Mouse (Mus musculus): ENCODE results near the gene Slc41a2. TPM values are rescaled to one million over a fixed set of nuclear protein-coding genes. Genes with fewer than 3 reads are reported as not detected.
"Not testable (repeated sequence)": the region's sequence is repeated elsewhere in the genome, so short reads cannot be mapped to it uniquely, and the experiment has no call there.

Gene Slc41a2
- polyA plus RNA-seq, 1 experiment = 12.0 TPM

- no peak for DNase-seq (ENCODE audit: extremely low spot score in 1 of 2, low spot score in 1 of 2)
Measured at GRCm38 (mm10) chr10:83353680-83354332, 16.1 kb upstream of the Slc41a2 start.

DNA sequence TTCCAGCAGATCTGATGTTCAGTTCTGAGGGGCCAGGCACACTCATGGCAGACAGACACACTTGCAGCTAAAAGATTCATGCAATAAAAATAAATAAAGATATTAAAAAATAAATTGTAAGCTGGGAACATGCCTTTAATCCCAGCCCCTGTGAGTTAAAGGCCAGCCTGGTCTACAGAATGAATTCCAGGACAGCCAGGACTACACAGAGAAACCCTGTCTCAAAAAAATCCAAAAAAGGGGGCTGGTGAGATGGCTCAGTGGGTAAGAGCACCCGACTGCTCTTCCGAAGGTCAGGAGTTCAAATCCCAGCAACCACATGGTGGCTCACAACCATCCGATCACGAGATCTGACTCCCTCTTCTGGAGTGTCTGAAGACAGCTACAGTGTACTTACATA lies 14.1 kb upstream of the Slc41a2 start:
- not testable (repeated sequence) for DNase-seq (ENCODE audit: extremely low spot score in 1 of 2, low spot score in 1 of 2)

DNA sequence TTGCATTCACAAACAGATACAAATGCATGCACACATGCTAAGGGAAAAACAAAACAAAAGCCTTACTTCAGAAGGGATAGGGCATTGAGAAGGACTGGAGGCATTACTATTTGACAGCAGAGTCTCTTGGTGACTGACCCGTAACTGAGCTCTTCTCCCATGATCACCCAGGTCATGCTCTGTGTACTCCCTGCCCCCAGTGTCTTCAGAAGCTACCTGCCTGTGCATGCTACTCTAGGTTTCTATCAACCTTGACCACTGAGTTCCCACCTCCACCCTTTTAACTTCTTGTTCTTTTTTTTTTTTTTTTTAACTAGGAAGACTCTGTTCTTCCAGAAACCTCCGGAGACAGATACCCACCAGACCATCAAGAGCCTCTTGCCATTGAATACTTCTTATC lies 13.0 kb upstream of the Slc41a2 start:
- DNase-seq (ENCODE audit: extremely low spot score in 1 of 2, low spot score in 1 of 2) = no peak

- DNase-seq (ENCODE audit: extremely low spot score in 1 of 2, low spot score in 1 of 2) = no peak
Measured at GRCm38 (mm10) chr10:83347494-83347893, 9.8 kb upstream of the Slc41a2 start.

DNA sequence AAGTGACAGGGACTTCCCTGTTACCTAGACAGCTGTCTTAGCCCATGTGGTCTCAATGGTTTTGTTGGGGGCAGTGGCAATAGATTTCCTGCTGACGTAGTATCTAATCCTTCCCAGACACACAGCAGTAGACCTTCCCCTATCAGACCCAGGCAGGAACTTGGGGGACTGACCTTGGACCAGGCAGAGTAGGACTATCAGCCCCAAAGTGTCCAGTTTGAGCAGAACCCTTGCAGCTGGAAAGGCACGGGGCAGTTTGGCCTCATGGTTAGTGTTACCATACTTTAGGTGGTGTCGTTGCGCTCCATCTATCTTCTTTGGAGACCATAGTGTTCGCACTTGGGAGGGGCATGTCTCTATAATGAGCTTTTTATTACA lies 8.7 kb upstream of the Slc41a2 start:
- DNase-seq (ENCODE audit: extremely low spot score in 1 of 2, low spot score in 1 of 2) = no peak

GRCm38 (mm10) chr10:83345693-83346358 lies 8.1 kb upstream of the Slc41a2 start:
- DNase-seq (ENCODE audit: extremely low spot score in 1 of 2, low spot score in 1 of 2) = no peak

- DNase-seq (ENCODE audit: extremely low spot score in 1 of 2, low spot score in 1 of 2) = no peak
Measured at GRCm38 (mm10) chr10:83343828-83344685, 6.4 kb upstream of the Slc41a2 start.

GRCm38 (mm10) chr10:83343171-83343570 lies 5.5 kb upstream of the Slc41a2 start:
- peak; percentile 27 to 67 for DNase-seq (ENCODE audit: extremely low spot score in 1 of 2, low spot score in 1 of 2)

DNA sequence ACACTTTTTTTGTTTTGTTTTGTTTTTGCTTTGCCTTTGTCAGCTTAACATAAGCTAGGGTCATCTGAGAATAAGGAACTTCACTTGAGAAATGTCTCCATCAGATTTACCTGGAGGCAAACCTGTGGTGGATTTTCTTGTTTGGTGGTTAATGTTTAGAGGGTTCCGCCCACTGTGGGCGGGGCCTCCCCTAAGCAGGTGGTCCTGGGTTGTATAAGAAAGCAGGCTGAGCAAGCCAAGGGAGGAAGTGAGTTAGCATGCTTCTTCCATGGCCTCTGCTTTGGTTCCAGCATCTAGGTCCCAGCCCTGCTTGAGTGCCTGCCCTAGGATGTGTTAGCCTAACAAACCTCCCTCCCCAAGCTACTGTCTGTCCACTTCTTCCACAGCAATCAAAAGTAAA lies 3.5 kb upstream of the Slc41a2 start:
- DNase-seq (ENCODE audit: extremely low spot score in 1 of 2, low spot score in 1 of 2) = no peak

GRCm38 (mm10) chr10:83337971-83338598 lies 403 bp upstream of the Slc41a2 start:
- no peak for DNase-seq (ENCODE audit: extremely low spot score in 1 of 2, low spot score in 1 of 2)

DNA sequence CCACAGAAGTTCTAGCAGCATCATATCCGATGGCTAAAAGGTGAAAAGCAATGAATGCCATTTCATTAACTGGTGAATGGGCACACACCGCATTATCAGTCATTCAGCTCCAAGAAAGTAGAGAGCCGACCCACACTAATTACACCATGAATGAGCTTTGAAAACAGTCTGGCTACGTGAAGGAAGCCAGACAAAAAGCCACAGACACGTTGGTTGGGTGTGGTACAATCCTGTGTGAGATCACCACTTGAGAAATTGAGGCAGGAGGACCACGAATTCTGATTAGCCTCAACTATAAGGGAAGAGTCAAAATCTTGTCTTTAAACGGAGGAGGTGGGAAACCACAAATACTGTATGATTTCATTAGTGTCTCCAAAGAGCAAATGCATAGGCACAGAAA lies 1.3 kb downstream of the Slc41a2 start:
- no peak for DNase-seq (ENCODE audit: extremely low spot score in 1 of 2, low spot score in 1 of 2)

DNA sequence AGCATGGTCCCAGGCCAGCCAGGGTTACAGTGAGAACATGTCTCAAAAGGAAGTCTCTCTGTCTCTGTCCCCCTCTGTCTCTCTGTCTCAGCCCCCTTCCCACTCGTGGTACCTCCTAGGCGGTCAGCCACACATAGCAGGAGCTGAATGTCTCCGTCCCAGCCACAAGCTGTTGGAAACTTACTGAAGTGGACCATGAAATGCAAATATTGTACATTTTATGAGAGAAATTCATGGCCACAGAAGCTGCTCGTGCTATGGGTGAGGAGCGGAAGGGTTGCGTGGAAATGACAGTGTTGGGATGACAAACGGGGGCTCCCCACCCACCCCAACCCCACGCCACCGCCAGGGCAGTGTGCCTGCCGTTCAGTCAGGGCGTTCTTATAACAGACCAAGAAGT lies 5.1 kb downstream of the Slc41a2 start:
- DNase-seq (ENCODE audit: extremely low spot score in 1 of 2, low spot score in 1 of 2) = no peak

- DNase-seq (ENCODE audit: extremely low spot score in 1 of 2, low spot score in 1 of 2) = no peak
Measured at GRCm38 (mm10) chr10:83331811-83332210, 5.9 kb downstream of the Slc41a2 start.

DNA sequence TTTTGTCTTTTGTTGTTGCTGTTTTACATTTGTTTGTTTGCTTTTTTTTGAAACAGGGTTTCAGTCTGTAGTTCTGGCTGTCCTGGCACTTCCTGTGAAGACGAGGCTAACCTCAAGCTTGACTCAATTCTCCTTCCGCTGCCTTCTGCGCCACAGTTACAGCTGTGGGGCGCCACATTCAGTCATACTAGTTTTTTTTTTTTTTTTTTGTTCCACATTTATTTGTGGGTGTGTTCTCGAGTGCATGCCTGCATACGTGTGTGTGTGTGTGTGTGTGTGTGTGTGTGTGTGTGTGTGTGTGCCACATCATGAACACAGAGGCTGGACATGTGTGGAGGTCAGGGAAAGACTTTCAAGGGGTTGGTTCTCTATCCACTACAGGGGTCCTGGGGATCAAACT lies 7.3 kb downstream of the Slc41a2 start:
- DNase-seq (ENCODE audit: extremely low spot score in 1 of 2, low spot score in 1 of 2) = no peak

DNA sequence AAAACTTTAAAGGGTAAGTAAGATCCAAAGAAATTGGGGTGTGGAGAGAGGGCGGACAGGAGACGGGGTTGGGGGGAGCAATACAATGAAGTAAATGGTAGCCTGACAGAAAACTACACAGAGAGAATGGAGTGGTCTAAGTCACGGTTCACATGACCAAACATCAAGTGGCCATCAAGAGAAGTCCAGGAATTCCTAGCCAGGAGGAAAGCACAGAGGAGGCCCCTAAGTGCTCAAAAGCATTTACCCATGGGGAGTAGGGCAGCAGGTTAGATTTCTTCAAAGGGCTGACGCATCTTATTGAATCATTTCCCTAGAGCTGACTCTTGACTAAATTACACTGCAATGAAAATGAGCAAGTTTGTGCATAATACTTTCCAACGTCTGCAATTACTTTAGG lies 8.9 kb downstream of the Slc41a2 start:
- no peak for DNase-seq (ENCODE audit: extremely low spot score in 1 of 2, low spot score in 1 of 2)

GRCm38 (mm10) chr10:83326648-83327285 lies 10.9 kb downstream of the Slc41a2 start:
- no peak for DNase-seq (ENCODE audit: extremely low spot score in 1 of 2, low spot score in 1 of 2)

GRCm38 (mm10) chr10:83325903-83326302 lies 11.8 kb downstream of the Slc41a2 start:
- DNase-seq (ENCODE audit: extremely low spot score in 1 of 2, low spot score in 1 of 2) = no peak

DNA sequence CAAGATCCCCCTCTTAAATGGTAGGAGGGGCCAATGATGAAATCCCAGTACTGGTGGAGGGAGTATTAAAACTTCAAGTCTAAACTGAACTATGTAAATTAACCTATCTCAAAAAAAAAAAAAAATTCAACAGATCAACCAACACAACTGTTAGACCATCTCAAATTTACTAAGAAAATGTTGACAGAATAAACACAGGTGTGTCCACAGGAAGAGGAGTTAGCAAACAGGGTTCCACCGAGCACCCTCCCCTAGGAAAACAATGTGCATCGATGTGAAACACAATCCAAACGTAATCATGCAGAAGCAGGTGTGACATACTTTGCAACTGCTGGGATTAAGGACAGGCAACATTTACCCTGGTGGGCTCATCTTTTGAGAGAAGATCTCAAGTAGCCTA lies 12.8 kb downstream of the Slc41a2 start:
- no peak for DNase-seq (ENCODE audit: extremely low spot score in 1 of 2, low spot score in 1 of 2)

- no peak for DNase-seq (ENCODE audit: extremely low spot score in 1 of 2, low spot score in 1 of 2)
Measured at GRCm38 (mm10) chr10:83322551-83323100, 15.1 kb downstream of the Slc41a2 start.

GRCm38 (mm10) chr10:83321528-83321927 lies 16.2 kb downstream of the Slc41a2 start:
- DNase-seq (ENCODE audit: extremely low spot score in 1 of 2, low spot score in 1 of 2) = no peak
